Mouse (Mus musculus): Measurements from ENCODE around the gene Sgtb.

Gene Sgtb

GRCm38 (mm10) chr13:104109288-104109815, at the start of gene Sgtb, which contains the start of gene Nln:
Sgtb (plus strand) TSS chr13:104109741.
Nln (minus strand) TSS chr13:104109614.
- peak; percentile 81 for DNase-seq (ENCODE audit: low spot score in 2 of 2)

DNA sequence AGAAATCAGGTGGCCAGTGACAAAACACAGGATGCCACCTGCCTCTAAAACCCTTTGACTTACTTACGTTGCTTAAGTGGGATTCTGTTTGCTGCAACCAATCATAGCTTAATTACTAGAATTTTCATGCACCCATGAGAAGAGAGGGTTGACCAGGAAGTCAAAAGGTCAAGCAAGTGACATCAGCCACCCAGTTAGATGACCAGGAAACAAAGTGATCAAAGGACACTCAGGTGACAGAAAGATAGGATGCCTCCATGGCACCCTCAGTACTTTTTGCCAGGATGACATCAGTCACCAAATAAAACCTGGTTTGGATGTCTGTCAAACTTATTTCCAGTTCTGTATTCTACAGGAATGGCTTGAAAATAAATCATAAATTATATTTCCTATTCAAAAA, 49.3 kb upstream of the Sgtb start:
- DNase-seq (ENCODE audit: low spot score in 2 of 2): no peak

DNA sequence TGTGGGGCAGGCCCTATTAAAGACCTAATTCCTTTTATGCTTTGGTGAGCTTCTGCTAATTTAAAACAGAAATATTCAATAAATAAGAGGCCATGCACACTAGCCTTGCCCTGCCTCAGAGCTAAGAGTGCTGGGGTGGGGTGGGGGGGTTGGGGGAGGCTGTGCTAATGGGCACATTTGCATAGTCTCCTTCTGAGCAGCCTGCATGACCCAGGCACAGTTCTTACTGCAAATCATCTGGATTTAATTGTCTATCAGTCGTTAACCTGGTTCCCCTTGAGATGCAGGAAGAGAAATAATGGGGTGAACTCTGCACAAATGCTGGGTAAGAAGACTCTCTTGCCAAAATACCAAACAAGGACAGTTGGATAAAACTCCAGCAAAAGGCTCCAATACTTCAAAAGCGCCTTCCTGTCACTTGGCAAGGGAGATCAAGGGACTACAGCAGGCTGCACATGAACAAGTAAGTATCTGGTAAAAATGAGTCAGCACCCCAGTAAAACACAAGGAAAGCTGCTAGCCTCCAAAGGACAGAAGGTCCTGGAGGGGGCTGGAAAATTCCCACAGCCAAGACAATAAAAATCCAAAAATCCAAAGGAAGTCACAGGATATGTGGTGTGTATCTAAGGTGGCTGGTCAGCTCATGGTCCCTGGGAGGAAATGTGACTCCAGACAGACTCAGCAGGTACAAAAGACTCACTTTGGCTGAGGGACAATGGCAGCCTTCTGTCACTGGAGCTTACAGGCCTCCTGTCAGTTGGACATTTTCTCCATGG, 47.4 kb upstream of the Sgtb start:
- no peak for DNase-seq (ENCODE audit: low spot score in 2 of 2)

DNA sequence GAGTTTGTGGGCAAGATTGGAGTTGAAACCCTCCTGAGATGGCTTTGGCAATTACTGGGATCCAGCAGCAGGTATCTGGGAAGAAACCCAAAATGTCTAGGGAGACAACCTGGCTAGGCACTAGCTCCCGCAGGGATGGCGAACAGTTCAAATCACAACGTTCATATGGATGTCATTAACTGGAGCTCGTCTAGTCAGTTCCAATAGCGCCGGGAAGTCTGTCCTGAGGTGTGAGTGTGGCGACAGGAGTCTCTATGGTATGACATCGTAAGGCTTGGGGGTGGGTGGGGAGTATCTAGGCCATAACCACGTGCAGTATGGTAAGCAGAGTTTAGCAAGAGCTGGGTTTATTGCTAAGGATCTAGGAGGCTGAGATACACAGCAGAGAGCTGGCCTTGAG, 46.5 kb upstream of the Sgtb start:
- DNase-seq (ENCODE audit: low spot score in 2 of 2): no peak

- DNase-seq (ENCODE audit: low spot score in 2 of 2): no peak
These were observed 43.7 kb upstream of the Sgtb start for GRCm38 (mm10) chr13:104065649-104066347.

- DNase-seq (ENCODE audit: low spot score in 2 of 2): no peak
These were observed 40.3 kb upstream of the Sgtb start for GRCm38 (mm10) chr13:104069216-104069615.

DNA sequence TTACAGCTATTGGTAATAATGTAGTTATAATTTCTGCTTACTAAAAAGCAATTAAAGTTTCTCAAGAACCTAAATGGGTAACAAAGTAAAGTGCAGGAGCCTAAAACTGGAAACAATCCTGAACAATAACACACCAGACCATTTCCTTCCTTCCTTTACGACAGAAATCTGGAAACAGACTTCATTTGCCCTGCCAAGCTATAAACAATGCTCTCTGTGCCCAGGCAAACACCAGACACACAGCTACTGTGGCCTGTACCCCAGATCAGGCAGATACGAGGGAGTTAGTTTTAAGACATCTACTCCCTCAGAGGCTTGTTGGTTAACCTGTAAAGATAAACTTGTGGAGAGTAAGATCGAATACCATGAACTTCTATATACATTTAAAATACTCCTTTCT, 38.8 kb upstream of the Sgtb start:
- no peak for DNase-seq (ENCODE audit: low spot score in 2 of 2)

- DNase-seq (ENCODE audit: low spot score in 2 of 2): no peak
These were observed 37.2 kb upstream of the Sgtb start for GRCm38 (mm10) chr13:104072351-104072750.

DNA sequence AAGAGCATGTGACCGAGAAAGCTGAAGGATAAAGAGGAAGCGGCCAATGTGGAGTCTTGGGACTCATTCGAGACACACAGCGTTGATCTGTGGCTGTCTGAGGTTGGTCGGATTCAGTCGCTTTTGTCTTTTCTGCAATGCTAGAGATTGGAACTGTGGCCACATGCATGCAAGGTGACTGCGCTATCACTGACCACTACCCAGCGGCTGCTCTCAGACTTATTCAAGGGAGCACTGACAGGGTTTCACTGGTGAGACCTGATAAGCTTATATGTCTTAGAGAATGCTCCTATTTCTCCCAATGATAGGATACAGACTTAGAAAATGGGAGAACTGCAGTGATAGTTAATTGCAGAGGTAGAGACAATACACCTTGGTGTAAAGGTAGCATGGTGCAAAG, 35.3 kb upstream of the Sgtb start:
- DNase-seq (ENCODE audit: low spot score in 2 of 2): no peak

DNA sequence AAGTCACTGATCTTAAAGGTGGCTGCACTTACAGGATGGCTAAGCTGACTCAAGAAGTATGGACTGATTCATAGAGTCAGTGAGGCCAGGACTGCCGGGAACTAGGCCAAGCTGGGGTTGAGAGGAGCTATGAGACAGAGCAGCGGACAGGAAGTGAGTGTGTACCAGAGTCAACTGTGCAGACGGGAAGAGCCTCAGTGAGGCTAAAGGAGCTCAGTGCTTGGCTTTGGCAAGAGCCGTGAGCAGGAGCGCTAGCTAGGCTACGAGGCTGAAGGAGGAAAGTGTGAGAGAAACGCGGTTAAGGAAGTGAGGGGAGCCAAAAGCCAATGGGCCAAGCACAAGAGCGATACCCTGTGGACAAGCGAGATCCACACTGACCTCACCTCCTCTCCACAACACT, 34.8 kb upstream of the Sgtb start:
- DNase-seq (ENCODE audit: low spot score in 2 of 2): no peak

GRCm38 (mm10) chr13:104076993-104077392, 32.5 kb upstream of the Sgtb start:
- no peak for DNase-seq (ENCODE audit: low spot score in 2 of 2)

DNA sequence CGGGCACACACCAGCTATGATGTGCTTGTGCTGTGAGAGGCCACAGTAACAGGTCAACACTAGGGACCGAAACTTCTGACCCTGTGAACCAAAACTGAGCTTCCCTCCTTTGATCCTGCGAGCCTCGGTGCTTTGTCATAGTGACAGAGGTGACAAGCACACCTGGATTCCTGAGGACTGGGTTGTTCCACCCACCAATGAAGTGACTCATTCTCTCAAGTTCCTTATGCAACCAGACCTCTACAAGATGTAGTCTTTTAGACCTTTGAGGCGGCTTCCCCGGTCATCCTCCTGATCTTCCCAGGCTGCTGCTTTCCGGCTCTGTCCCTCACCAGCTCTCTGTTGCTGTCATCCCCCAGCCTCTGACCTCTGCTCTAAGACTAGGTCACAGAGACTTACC, 27.0 kb upstream of the Sgtb start:
- no peak for DNase-seq (ENCODE audit: low spot score in 2 of 2)

DNA sequence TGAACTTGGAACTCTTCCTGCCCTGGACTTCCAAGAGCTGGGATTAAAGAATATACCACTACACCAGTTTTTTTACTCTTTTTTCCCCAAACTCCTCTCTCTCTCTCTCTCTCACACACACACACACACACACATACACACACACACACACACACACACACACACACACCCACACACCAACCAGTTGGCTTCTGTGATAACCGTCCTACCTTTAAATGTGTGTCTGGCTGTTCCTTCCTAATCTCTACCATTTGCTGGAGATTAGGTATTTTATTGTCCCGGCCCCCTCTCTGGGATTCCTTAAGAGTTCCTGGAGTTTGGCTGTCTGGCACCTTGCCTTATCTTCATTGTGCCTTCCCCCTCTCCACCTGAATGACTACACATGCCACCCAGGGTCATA, 24.9 kb upstream of the Sgtb start:
- no peak for DNase-seq (ENCODE audit: low spot score in 2 of 2)

- DNase-seq (ENCODE audit: low spot score in 2 of 2): peak in 1 of 2 experiments; percentile 39
These were observed 20.2 kb upstream of the Sgtb start for GRCm38 (mm10) chr13:104089387-104089786.

DNA sequence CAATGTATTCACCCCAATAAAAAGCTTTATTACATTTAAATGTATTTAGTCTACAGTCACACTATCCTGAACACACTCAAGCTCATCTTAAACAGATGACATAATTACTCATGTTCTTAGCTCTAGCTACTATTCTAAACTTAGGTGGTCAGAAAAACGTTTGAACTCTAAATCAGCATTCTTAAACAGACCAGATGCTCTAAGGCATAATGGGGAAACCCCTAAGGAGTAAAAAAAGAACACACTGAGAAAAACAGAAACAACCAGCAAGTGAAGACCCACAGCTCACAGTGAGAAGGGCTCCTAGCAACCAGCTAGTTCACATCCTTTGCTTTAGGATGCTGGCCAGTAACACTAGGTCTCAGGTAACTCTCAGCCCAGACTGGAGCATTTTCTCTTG, 17.8 kb upstream of the Sgtb start:
- no peak for DNase-seq (ENCODE audit: low spot score in 2 of 2)

GRCm38 (mm10) chr13:104094531-104095385, 14.8 kb upstream of the Sgtb start:
- DNase-seq (ENCODE audit: low spot score in 2 of 2): no peak

GRCm38 (mm10) chr13:104095955-104096354, 13.6 kb upstream of the Sgtb start:
- DNase-seq (ENCODE audit: low spot score in 2 of 2): no peak

DNA sequence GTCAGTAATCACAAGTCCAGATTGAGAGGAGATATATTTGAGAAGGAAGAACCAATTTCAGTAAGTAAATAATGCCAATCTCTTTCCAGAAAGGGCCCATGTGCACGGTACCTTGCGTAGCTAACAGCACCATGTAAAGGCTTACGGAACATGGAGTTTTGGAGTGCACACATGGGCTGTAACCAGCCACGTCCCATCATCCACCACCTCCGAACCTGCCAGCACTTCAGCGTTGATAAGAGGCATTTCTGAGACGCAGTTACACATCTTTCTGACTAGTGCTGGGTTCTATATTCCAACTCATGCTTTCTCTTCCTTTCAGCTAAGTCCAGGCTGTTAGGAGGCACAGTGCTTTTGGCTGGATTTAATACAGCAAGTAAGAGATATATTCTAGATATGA, 12.4 kb upstream of the Sgtb start:
- DNase-seq (ENCODE audit: low spot score in 2 of 2): no peak

DNA sequence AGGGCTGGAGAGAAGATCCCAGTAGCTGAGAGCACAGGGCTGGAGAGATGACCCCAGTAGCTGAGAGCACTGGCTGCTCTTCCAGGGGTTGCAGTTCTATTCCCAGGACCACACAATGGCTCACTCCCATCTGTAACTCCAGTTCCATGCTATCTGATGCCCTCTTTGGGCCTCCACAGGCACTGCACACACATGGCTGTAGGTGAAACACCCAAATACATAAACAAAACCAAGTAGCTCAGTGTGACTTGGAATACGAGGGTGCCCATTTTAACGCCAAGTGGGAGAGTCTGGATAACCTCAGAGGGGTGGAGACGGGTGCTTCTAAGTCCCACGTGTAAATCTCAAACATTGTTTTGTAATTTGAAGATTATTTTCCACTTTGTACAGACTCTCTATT, 9.1 kb upstream of the Sgtb start:
- no peak for DNase-seq (ENCODE audit: low spot score in 2 of 2)

GRCm38 (mm10) chr13:104101606-104102235, 7.8 kb upstream of the Sgtb start:
- no peak for DNase-seq (ENCODE audit: low spot score in 2 of 2)

- no peak for DNase-seq (ENCODE audit: low spot score in 2 of 2)
These were observed 772 bp upstream of the Sgtb start for GRCm38 (mm10) chr13:104108651-104109287.
